Mouse (Mus musculus): Measurements from ENCODE around the gene Anks4b.

Anks4b gene

GRCm38 (mm10) chr7:120173603-120174244 is at the start of gene Anks4b:
TSS of gene Anks4b (plus strand) at chr7:120173858.
- in situ Hi-C loops (cut with MboI, MseI): loop anchor here (10.0 kb wide), 1 partner anchor 1079 kb away; no protein-coding TSS in a partner anchor

- in situ Hi-C loops (cut with MboI, MseI): loop anchor here (25.0 kb wide), 1 partner anchor 637 kb away; no protein-coding TSS in a partner anchor
Observed at GRCm38 (mm10) chr7:120124844-120125243, 48.8 kb upstream of the Anks4b start.

GRCm38 (mm10) chr7:120126976-120127685 is 46.5 kb upstream of the Anks4b start:
- in situ Hi-C loops (cut with MboI, MseI): no loop called here

- in situ Hi-C loops (cut with MboI, MseI): no loop called here
Observed at GRCm38 (mm10) chr7:120127686-120128059, 46.0 kb upstream of the Anks4b start.

- in situ Hi-C loops (cut with MboI, MseI): no loop called here
Observed at GRCm38 (mm10) chr7:120128951-120129350, 44.7 kb upstream of the Anks4b start.

- in situ Hi-C loops (cut with MboI, MseI): no loop called here
Observed at GRCm38 (mm10) chr7:120142743-120143142, 30.9 kb upstream of the Anks4b start.

GRCm38 (mm10) chr7:120145191-120145590 is 28.5 kb upstream of the Anks4b start, which contains the start of gene Zp2:
TSS of gene Zp2 (minus strand) at chr7:120145291.
- in situ Hi-C loops (cut with MboI, MseI): no loop called here

- in situ Hi-C loops (cut with MboI, MseI): no loop called here
Observed at GRCm38 (mm10) chr7:120150257-120150656, 23.4 kb upstream of the Anks4b start.

- in situ Hi-C loops (cut with MboI, MseI): no loop called here
Observed at GRCm38 (mm10) chr7:120150898-120151297, 22.8 kb upstream of the Anks4b start.

- in situ Hi-C loops (cut with MboI, MseI): no loop called here
Observed at GRCm38 (mm10) chr7:120156841-120157409, 16.7 kb upstream of the Anks4b start.

- in situ Hi-C loops (cut with MboI, MseI): no loop called here
Observed at GRCm38 (mm10) chr7:120157575-120158061, 16.0 kb upstream of the Anks4b start.

- in situ Hi-C loops (cut with MboI, MseI): no loop called here
Observed at GRCm38 (mm10) chr7:120158121-120158613, 15.5 kb upstream of the Anks4b start.

GRCm38 (mm10) chr7:120163581-120164251 is 9.9 kb upstream of the Anks4b start:
- in situ Hi-C loops (cut with MboI, MseI): no loop called here

- in situ Hi-C loops (cut with MboI, MseI): loop anchor here (10.0 kb wide), 1 partner anchor 1077 kb away; no protein-coding TSS in a partner anchor
Observed at GRCm38 (mm10) chr7:120172188-120172700, 1.4 kb upstream of the Anks4b start.

GRCm38 (mm10) chr7:120174723-120175504 is 1.3 kb downstream of the Anks4b start:
- in situ Hi-C loops (cut with MboI, MseI): loop anchor here (10.0 kb wide), 1 partner anchor 1080 kb away; no protein-coding TSS in a partner anchor

GRCm38 (mm10) chr7:120177611-120178010 is 4.0 kb downstream of the Anks4b start:
- in situ Hi-C loops (cut with MboI, MseI): loop anchor here (10.0 kb wide), 1 partner anchor 1083 kb away; no protein-coding TSS in a partner anchor

- in situ Hi-C loops (cut with MboI, MseI): loop anchor here (10.0 kb wide), 1 partner anchor 1084 kb away; no protein-coding TSS in a partner anchor
Observed at GRCm38 (mm10) chr7:120178935-120179334, 5.3 kb downstream of the Anks4b start.

GRCm38 (mm10) chr7:120180547-120180946 is 6.9 kb downstream of the Anks4b start:
- in situ Hi-C loops (cut with MboI, MseI): no loop called here

- in situ Hi-C loops (cut with MboI, MseI): no loop called here
Observed at GRCm38 (mm10) chr7:120181401-120182230, 8.0 kb downstream of the Anks4b start.
